Mouse (Mus musculus): ENCODE measurements at regions not wholly inside any gene's neighbourhood (a gene's known extent, or its start where the extent isn't known, plus 50 kb on each side); places are given as distances from the start of the nearest gene placed in this dataset.
"Not testable (repeated sequence)": the region's sequence is repeated elsewhere in the genome, so short reads cannot be mapped to it uniquely, and the experiment has no call there.

DNA sequence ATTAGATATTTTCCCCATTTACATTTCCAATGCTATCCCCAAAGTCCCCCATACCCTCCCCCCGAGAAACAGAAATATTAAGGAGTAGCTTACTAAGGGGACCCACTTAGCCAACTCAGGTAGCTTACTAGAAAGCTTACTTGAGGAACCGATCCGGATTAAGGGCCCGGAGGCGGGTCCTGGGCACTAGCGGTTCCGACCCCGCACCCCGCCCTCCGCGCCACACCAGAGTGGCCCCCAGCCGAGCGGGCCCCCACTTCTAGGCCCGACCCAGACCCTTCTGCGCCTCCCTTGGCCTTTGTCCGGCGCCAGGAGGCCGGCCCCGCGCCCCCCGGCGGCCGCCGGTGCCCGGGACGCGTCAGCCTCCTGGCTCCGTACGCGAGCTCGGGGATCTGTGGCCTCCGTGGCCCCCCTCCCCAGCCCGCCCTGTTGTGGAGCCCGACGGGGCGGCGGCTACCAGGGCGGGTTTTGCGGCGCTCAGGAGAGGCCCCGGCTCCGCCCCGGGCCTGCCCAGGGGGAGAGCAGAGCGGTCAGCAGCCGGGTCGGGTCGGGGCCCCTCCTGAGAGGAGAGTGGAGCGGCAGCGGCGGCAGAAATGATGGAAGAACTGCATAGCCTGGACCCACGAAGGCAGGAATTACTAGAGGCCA, 106.5 kb downstream of the Zfp600 start:
- ATAC-seq (replicated peaks; ENCODE audit: low FRiP score, poor library complexity, severe bottlenecking), result not testable (repeated sequence)

DNA sequence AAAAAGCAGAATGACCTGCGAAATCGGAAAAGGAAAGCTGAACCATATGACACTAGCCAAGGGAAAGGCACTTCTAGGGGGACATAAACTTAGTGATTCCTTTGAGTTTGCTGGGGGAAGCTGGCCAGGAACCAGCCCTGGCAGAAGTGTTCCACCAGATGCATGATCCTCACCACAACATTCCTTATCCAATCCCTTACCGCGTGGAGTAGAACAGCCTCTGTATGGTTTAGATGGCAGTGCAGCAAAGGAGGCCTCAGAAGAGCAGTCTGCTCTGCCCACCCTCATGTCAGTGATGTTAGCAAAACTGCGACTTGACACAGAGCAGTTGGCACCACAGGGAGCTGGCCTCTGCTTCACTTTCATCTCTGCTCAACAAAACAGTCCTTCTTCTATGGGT, 107.2 kb downstream of the Zfp600 start:
- not testable (repeated sequence) for ATAC-seq (replicated peaks; ENCODE audit: low FRiP score, poor library complexity, severe bottlenecking)

- peak; percentile 78 for ATAC-seq (replicated peaks; ENCODE audit: low FRiP score, poor library complexity, severe bottlenecking)
These were observed 113.6 kb downstream of the Zfp600 start for GRCm38 (mm10) chr4:146270119-146270747.
